Mouse (Mus musculus): ENCODE results near the gene Gmeb2. TPM values are rescaled to one million over a fixed set of nuclear protein-coding genes. Genes with fewer than 3 reads are reported as not detected.
"Not testable (repeated sequence)": the region's sequence is repeated elsewhere in the genome, so short reads cannot be mapped to it uniquely, and the experiment has no call there.

Gene Gmeb2
- polyA plus RNA-seq (2012; rRNA removed) (11.0 and 12.2 TPM in 2 replicates), polyA plus RNA-seq (2014; fragmentation: Nextera tagmentation; extraction: Ambion mirVana) (7.6 and 10.3 TPM in 2 replicates)

DNA sequence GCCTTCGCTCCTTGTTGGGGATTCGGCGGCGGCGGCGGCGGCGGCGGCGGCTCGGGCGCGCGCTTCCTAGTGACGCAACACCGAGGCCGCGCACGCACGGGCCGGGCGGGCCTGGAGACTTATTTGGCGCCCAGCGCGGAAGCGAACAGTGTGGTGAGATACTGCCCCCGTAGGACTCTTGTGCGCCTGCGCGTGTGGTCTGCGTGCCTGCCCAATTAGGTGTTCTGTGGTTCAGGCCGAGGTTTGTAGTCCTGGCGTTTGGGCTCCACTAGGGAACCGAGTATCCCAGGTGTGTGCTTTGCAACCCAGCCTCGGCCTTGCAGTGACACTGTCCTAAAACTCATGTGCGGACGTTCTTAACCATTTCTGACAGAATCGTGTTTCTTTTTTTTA lies at the start of gene Gmeb2:
Gene Gmeb2 (minus strand): TSS at position 78 of the 393 bp plus-strand sequence.
- H3K4me1 ChIP-seq (replicated peaks; ENCODE audit: control insufficient read depth in 2 of 2, insufficient read depth in 2 of 2, low read length in 1 of 2): peaks cover 16 to 26% of the 10 kb centered on the region in 2 experiments
- peak within 1 kb of the TSS; percentile 87 for H3K27ac ChIP-seq
- H3K27me3 ChIP-seq (ENCODE audit: control insufficient read depth, insufficient read depth, low read length); H3K9me3 ChIP-seq (ENCODE audit: control insufficient read depth, low read length); H3K36me3 ChIP-seq (replicated peaks; ENCODE audit: control insufficient read depth, insufficient read depth, low read depth): not testable (repeated sequence)
- peak within 1 kb of the TSS; percentile 91 for H3K4me2 ChIP-seq (ENCODE audit: low read depth)
- peak within 1 kb of the TSS; percentile 69 to 96 for H3K4me3 ChIP-seq (ENCODE audit: insufficient read depth in 1 of 2, low read depth in 2 of 2, low read length in 2 of 2)
- ATAC-seq (ENCODE audit: insufficient read depth) (peak; percentile 95), DNase-seq (ENCODE audit: low read depth in 3 of 3, low spot score in 3 of 3) (peak; percentile 96 to 97 (median 97))
- under 1% methylated on average over 33 of the region's 38 CpGs for WGBS (ENCODE audit: insufficient replicate concordance)
- peak; percentile 66 for TF ChIP-seq CTCF (IDR thresholded peaks at IDR 0.05; ENCODE audit: low read depth)
- peak within 1 kb of the TSS; percentile 96 for H3K9ac ChIP-seq (replicated peaks)

DNA sequence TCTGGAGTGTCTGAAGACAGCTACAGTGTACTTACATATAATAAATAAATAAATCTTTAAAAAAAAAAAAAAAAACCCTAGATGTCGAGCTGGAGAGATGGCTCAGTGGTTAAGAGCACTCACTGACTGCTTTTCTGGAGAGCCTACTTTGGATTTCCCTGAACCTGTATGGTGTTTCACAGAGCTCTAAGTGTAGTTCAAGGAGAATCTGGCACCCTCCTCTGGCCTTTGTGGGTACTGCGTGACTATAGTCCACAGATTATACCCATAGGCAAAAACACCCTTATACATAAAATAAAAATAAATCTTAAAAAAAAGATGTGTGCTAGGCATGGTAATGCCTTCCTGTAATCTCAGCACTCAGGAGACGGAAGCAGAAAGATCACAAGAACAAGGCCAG lies 46.2 kb upstream of the Gmeb2 start:
- H3K27ac ChIP-seq: no peak overlapping the region
- ATAC-seq (ENCODE audit: insufficient read depth): peak; percentile 52; the same call in 1 of the 2 replicates
- no peaks in the 10 kb centered on the region for H3K9me3 ChIP-seq (ENCODE audit: control insufficient read depth, low read length)
- no peaks in the 10 kb centered on the region for H3K27me3 ChIP-seq (ENCODE audit: control insufficient read depth, insufficient read depth, low read length)
- H3K9ac ChIP-seq (replicated peaks): no peak overlapping the region
- peak; percentile 31 to 48 (median 34) for DNase-seq (ENCODE audit: low read depth in 3 of 3, low spot score in 3 of 3)
- H3K4me1 ChIP-seq (replicated peaks; ENCODE audit: control insufficient read depth in 2 of 2, insufficient read depth in 2 of 2, low read length in 1 of 2): no peaks in the 10 kb centered on the region
- H3K4me3 ChIP-seq (ENCODE audit: insufficient read depth in 1 of 2, low read depth in 2 of 2, low read length in 2 of 2): no peak overlapping the region
- TF ChIP-seq CTCF (IDR thresholded peaks at IDR 0.05; ENCODE audit: low read depth) (peak; percentile 70; the same call in 1 of the 2 replicates), EP300 (IDR thresholded peaks at IDR 0.05; ENCODE audit: low read depth) (no peak)
- H3K4me2 ChIP-seq (ENCODE audit: low read depth): no peak overlapping the region
- 33% methylated on average over 3 of the region's 3 CpGs for WGBS (ENCODE audit: insufficient replicate concordance)
- H3K36me3 ChIP-seq (replicated peaks; ENCODE audit: control insufficient read depth, insufficient read depth, low read depth): peaks cover 41% of the 10 kb centered on the region

DNA sequence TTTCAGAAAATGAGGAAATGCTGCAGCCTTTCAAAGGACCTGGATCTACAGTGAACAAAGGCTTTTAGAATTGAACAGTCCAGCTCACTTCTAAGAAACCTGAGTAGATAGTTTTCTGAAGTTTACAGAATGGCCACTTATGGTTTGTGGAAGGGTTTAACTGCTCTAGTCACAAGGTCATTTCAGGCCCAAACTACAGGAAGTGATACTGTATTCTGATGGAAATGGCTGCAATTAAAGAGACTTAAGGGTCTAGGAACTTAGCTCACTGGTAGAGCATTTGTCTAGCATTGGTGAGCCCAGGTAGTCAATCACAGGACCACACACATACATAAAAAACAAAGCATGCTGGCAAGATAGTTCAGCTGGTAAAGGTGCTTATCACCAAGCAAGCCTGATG lies 44.7 kb upstream of the Gmeb2 start:
- no peaks in the 10 kb centered on the region for H3K4me1 ChIP-seq (replicated peaks; ENCODE audit: control insufficient read depth in 2 of 2, insufficient read depth in 2 of 2, low read length in 1 of 2)
- H3K27ac ChIP-seq: no peak overlapping the region
- ATAC-seq (ENCODE audit: insufficient read depth) (no peak), DNase-seq (ENCODE audit: low read depth in 3 of 3, low spot score in 3 of 3) (no peak)
- no peaks in the 10 kb centered on the region for H3K9me3 ChIP-seq (ENCODE audit: control insufficient read depth, low read length)
- H3K36me3 ChIP-seq (replicated peaks; ENCODE audit: control insufficient read depth, insufficient read depth, low read depth): peaks cover 43% of the 10 kb centered on the region
- H3K27me3 ChIP-seq (ENCODE audit: control insufficient read depth, insufficient read depth, low read length): no peaks in the 10 kb centered on the region
- H3K9ac ChIP-seq (replicated peaks): no peak overlapping the region
- H3K4me3 ChIP-seq (ENCODE audit: insufficient read depth in 1 of 2, low read depth in 2 of 2, low read length in 2 of 2): no peak overlapping the region
- H3K4me2 ChIP-seq (ENCODE audit: low read depth): no peak overlapping the region
- TF ChIP-seq EP300 (IDR thresholded peaks at IDR 0.05; ENCODE audit: low read depth) (no peak), CTCF (IDR thresholded peaks at IDR 0.05; ENCODE audit: low read depth) (no peak)

DNA sequence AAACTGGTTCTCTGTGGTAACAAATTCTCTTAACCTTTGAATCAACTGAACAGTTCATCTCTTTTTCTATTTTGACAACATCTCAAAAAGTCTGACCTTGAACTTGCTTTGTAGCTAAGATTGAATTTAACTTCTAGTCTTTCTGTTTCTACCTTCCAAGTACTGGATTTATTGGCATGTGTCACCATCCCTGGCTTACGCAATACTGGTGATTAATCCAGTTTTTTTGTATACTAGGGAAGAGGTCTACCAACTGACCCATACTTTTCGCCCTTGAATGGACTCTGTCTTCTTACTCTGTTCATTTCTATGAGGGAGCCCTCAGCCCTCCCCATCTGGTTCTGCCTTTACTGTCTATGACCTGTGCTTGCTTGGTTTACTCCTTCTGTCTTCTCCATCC lies 38.3 kb upstream of the Gmeb2 start:
- no peaks in the 10 kb centered on the region for H3K27me3 ChIP-seq (ENCODE audit: control insufficient read depth, insufficient read depth, low read length)
- no peaks in the 10 kb centered on the region for H3K4me1 ChIP-seq (replicated peaks; ENCODE audit: control insufficient read depth in 2 of 2, insufficient read depth in 2 of 2, low read length in 1 of 2)
- no peak overlapping the region for H3K9ac ChIP-seq (replicated peaks)
- no peak for TF ChIP-seq EP300 (IDR thresholded peaks at IDR 0.05; ENCODE audit: low read depth)
- TF ChIP-seq CTCF (IDR thresholded peaks at IDR 0.05; ENCODE audit: low read depth): no peak
- no peak for ATAC-seq (ENCODE audit: insufficient read depth)
- WGBS (ENCODE audit: insufficient replicate concordance): 77% methylated on average over 2 of the region's 2 CpGs
- no peaks in the 10 kb centered on the region for H3K9me3 ChIP-seq (ENCODE audit: control insufficient read depth, low read length)
- H3K36me3 ChIP-seq (replicated peaks; ENCODE audit: control insufficient read depth, insufficient read depth, low read depth): peaks cover 54% of the 10 kb centered on the region
- no peak overlapping the region for H3K27ac ChIP-seq
- no peak overlapping the region for H3K4me3 ChIP-seq (ENCODE audit: insufficient read depth in 1 of 2, low read depth in 2 of 2, low read length in 2 of 2)
- DNase-seq (ENCODE audit: low read depth in 3 of 3, low spot score in 3 of 3): no peak
- no peak overlapping the region for H3K4me2 ChIP-seq (ENCODE audit: low read depth)

DNA sequence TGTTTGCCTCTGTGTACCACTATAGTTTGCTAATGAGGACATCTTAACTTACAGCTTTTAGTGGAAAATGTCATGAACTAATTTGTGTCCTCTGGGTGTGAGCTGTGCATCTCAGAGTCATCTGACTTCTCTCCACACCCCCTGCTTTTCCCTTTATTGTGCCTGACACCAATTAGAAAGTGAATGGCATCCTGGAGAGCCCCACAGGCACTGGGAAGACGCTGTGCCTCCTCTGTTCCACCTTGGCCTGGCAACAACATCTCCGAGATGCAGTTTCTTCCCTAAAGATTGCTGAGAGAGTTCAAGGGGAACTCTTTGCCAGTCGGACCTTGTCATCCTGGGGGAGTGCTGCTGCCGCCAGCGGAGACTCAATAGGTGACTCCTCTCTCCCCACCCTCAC lies 34.3 kb upstream of the Gmeb2 start:
- Histone ChIP-seq H3K4me3 (ENCODE audit: insufficient read depth in 1 of 2, low read depth in 2 of 2, low read length in 2 of 2) (no peak overlapping the region), H3K4me2 (ENCODE audit: low read depth) (no peak overlapping the region), H3K9me3 (ENCODE audit: control insufficient read depth, low read length) (no peaks in the 10 kb centered on the region), H3K27me3 (ENCODE audit: control insufficient read depth, insufficient read depth, low read length) (no peaks in the 10 kb centered on the region), H3K9ac (replicated peaks) (no peak overlapping the region), H3K4me1 (replicated peaks; ENCODE audit: control insufficient read depth in 2 of 2, insufficient read depth in 2 of 2, low read length in 1 of 2) (peaks cover 7 to 15% of the 10 kb centered on the region in 2 experiments), H3K27ac (no peak overlapping the region), H3K36me3 (replicated peaks; ENCODE audit: control insufficient read depth, insufficient read depth, low read depth) (peaks cover 35% of the 10 kb centered on the region)
- no peak for TF ChIP-seq CTCF (IDR thresholded peaks at IDR 0.05; ENCODE audit: low read depth)
- no peak for TF ChIP-seq EP300 (IDR thresholded peaks at IDR 0.05; ENCODE audit: low read depth)
- no peak for ATAC-seq (ENCODE audit: insufficient read depth)
- DNase-seq (ENCODE audit: low read depth in 3 of 3, low spot score in 3 of 3): no peak
- 78% methylated on average over 5 of the region's 5 CpGs for WGBS (ENCODE audit: insufficient replicate concordance)
